Mouse (Mus musculus): ENCODE data around the gene Pde4b. TPM values are rescaled to one million over a fixed set of nuclear protein-coding genes. Genes with fewer than 3 reads are reported as not detected.

The Pde4b gene
- total RNA-seq, 2 experiments from 2014 or later, result 17.1 to 20.0 TPM

GRCm38 (mm10) chr4:102382763-102383505, 295.6 kb downstream of the Pde4b start:
- ATAC-seq (ENCODE audit: poor library complexity, severe bottlenecking), result no peak

- no peak for ATAC-seq (ENCODE audit: poor library complexity, severe bottlenecking)
Observed at GRCm38 (mm10) chr4:102393605-102394004, 306.3 kb downstream of the Pde4b start.

GRCm38 (mm10) chr4:102397334-102397733, 310.0 kb downstream of the Pde4b start:
- no peak for ATAC-seq (ENCODE audit: poor library complexity, severe bottlenecking)

GRCm38 (mm10) chr4:102398512-102398911, 311.2 kb downstream of the Pde4b start:
- no peak for ATAC-seq (ENCODE audit: poor library complexity, severe bottlenecking)

- no peak for ATAC-seq (ENCODE audit: poor library complexity, severe bottlenecking)
Observed at GRCm38 (mm10) chr4:102406848-102407247, 319.5 kb downstream of the Pde4b start.

GRCm38 (mm10) chr4:102408132-102408531, 320.8 kb downstream of the Pde4b start:
- no peak for ATAC-seq (ENCODE audit: poor library complexity, severe bottlenecking)

- no peak for ATAC-seq (ENCODE audit: poor library complexity, severe bottlenecking)
Observed at GRCm38 (mm10) chr4:102408938-102409337, 321.6 kb downstream of the Pde4b start.

- ATAC-seq (ENCODE audit: poor library complexity, severe bottlenecking), result no peak
Observed at GRCm38 (mm10) chr4:102413101-102413500, 325.8 kb downstream of the Pde4b start.

- ATAC-seq (ENCODE audit: poor library complexity, severe bottlenecking), result no peak
Observed at GRCm38 (mm10) chr4:102413794-102414193, 326.5 kb downstream of the Pde4b start.

- ATAC-seq (ENCODE audit: poor library complexity, severe bottlenecking), result no peak
Observed at GRCm38 (mm10) chr4:102414610-102415009, 327.3 kb downstream of the Pde4b start.

- no peak for ATAC-seq (ENCODE audit: poor library complexity, severe bottlenecking)
Observed at GRCm38 (mm10) chr4:102420794-102421397, 333.6 kb downstream of the Pde4b start.

GRCm38 (mm10) chr4:102421398-102421859, 334.1 kb downstream of the Pde4b start:
- no peak for ATAC-seq (ENCODE audit: poor library complexity, severe bottlenecking)

- ATAC-seq (ENCODE audit: poor library complexity, severe bottlenecking), result no peak
Observed at GRCm38 (mm10) chr4:102424104-102424503, 336.8 kb downstream of the Pde4b start.

- no peak for ATAC-seq (ENCODE audit: poor library complexity, severe bottlenecking)
Observed at GRCm38 (mm10) chr4:102425422-102425821, 338.1 kb downstream of the Pde4b start.

- no peak for ATAC-seq (ENCODE audit: poor library complexity, severe bottlenecking)
Observed at GRCm38 (mm10) chr4:102429730-102430341, 342.5 kb downstream of the Pde4b start.

- ATAC-seq (ENCODE audit: poor library complexity, severe bottlenecking), result no peak
Observed at GRCm38 (mm10) chr4:102432040-102432782, 344.9 kb downstream of the Pde4b start.

- no peak for ATAC-seq (ENCODE audit: poor library complexity, severe bottlenecking)
Observed at GRCm38 (mm10) chr4:102439401-102440118, 352.2 kb downstream of the Pde4b start.

GRCm38 (mm10) chr4:102440119-102440481, 352.8 kb downstream of the Pde4b start:
- ATAC-seq (ENCODE audit: poor library complexity, severe bottlenecking), result no peak

GRCm38 (mm10) chr4:102443533-102443932, 356.2 kb downstream of the Pde4b start:
- no peak for ATAC-seq (ENCODE audit: poor library complexity, severe bottlenecking)

- no peak for ATAC-seq (ENCODE audit: poor library complexity, severe bottlenecking)
Observed at GRCm38 (mm10) chr4:102444501-102444900, 357.2 kb downstream of the Pde4b start.
